Mouse (Mus musculus) liver, embryonic 14.5 days (tissue): ENCODE measurements around the gene Scn8a.

ENCODE experiments used
- CTCF ChIP-seq: IDR thresholded peaks from 2 replicates; pipeline ENCODE4 v1.5.1; 2016; ENCODE audit warnings: antibody characterized with exemption, low read depth, control low read depth
- EP300 ChIP-seq: IDR thresholded peaks from 2 replicates; pipeline ENCODE4 v1.6.1; 2016; ENCODE audit warnings: antibody characterized with exemption, low read depth

DNA sequence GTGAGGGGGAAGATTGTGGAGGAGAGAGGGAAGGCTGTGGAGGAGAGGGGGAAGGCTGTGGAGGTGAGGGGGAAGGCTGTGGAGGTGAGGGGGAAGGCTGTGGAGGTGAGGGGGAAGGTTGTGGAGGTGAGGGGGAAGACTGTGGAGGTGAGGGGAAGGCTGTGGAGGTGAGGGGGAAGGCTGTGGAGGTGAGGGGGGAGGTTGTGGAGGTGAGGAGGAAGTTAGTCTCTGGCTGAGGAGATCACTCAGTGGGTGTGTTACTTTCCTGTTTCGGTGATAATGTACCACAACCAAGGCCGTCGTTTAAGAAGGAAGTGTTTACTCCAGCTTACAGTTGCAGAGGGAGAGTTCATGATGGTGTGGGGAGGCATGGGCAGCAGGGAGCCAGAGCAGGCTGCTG, 12.1 kb upstream of the Scn8a start:
- no peak for TF ChIP-seq CTCF
- TF ChIP-seq EP300 = no peak
